Mouse (Mus musculus) cortical plate, adult 2 months (tissue): ENCODE results near the gene Gm15127. TPM values are rescaled to one million over a fixed set of nuclear protein-coding genes. Genes with fewer than 3 reads are reported as not detected.
"Not testable (repeated sequence)": the region's sequence is repeated elsewhere in the genome, so short reads cannot be mapped to it uniquely, and the experiment has no call there.

Source experiments
- H3K27ac ChIP-seq: fragments of 200-500 bp; 2 replicates; pipeline ENCODE4 v1.5.1; 2012; ENCODE audit warnings: low read length, control low read depth, inconsistent platforms; ENCODE audit not compliant: insufficient read depth
- H3K4me1 ChIP-seq: fragments of 200-500 bp; 2 replicates; pipeline ENCODE4 v1.6.1; 2011; ENCODE audit warnings: low read length; ENCODE audit not compliant: control insufficient read depth, insufficient read depth
- H3K4me3 ChIP-seq: fragments of 200-500 bp; 2 replicates; pipeline ENCODE4 v1.5.1; 2011; ENCODE audit warnings: mild to moderate bottlenecking, low read length, control low read depth; ENCODE audit not compliant: insufficient read depth
- polyA plus RNA-seq: library from polyadenylated mRNA; depleted of rRNA; stranded (reverse); fragments of >200 nt; gene quantifications from 2 replicates; pipeline ENCODE4 v1.2.3, GENCODE M21; 2012; rRNA removed

Gm15127 gene
- not detected in 2 replicates for polyA plus RNA-seq

DNA sequence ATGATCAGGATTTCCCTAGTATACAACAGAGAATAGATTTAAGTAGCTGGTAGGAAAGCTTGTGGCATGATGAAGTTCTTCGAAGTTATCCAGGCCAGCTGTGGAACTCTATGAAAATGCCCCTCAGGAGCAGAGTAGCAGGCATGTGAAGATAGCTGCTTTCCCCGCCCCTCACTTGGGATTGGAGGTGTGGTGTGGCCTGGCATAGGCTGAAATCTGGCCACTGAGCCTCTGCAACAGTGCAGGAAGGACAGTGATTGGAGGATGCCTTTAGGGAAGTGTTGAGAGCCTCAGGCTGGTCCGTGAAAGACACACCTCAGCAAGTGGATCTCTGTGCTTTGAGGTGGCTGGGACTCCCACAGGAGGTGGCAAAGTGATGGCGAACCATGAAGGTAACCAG lies at the start of gene Gm15127:
Gene Gm15127, plus strand, starts transcription at position 301 of the 400 bp plus-strand sequence.
- not testable (repeated sequence) for H3K27ac ChIP-seq, H3K4me1 ChIP-seq, H3K4me3 ChIP-seq

DNA sequence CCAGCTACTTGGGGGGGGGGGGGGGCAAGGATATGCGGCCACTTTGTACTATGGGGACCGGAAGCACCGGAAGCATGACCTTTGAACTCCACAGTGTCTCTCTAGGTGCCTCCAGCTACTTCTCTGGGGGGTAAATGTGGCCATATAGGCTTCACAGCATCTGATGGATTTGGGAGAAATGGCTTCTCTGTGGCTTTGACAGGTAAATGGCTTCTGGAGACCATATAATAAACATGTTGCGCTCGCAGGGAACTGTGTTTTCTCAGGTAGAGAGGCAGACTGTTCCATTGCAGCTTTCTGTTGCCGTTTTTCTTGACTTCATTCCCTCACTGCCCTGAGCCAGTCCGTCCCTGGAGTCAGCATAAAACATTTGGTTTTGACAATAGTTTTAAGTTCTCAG lies 48.3 kb upstream of the Gm15127 start, which contains the start of gene Gm8334:
Gene Gm8334, minus strand, starts transcription at position 101 of the 400 bp plus-strand sequence.
- not testable (repeated sequence) for H3K27ac ChIP-seq, H3K4me3 ChIP-seq, H3K4me1 ChIP-seq

GRCm38 (mm10) chrX:148676290-148676689 lies 12.9 kb downstream of the Gm15127 start:
- H3K4me1 ChIP-seq, H3K4me3 ChIP-seq, H3K27ac ChIP-seq: not testable (repeated sequence)

Other genes starting within 250 kb of the Gm15127 start
- not detected in 2 replicates for gene Gm15114, start 174.6 kb upstream of the Gm15127 start, polyA plus RNA-seq
- not detected in 2 replicates for gene Gm8334, start 48.4 kb upstream of the Gm15127 start, polyA plus RNA-seq
- gene Luzp4, start 194.0 kb downstream of the Gm15127 start, polyA plus RNA-seq, result not detected in 2 replicates